Mouse (Mus musculus): Measurements from ENCODE around the gene Tspan7.

DNA sequence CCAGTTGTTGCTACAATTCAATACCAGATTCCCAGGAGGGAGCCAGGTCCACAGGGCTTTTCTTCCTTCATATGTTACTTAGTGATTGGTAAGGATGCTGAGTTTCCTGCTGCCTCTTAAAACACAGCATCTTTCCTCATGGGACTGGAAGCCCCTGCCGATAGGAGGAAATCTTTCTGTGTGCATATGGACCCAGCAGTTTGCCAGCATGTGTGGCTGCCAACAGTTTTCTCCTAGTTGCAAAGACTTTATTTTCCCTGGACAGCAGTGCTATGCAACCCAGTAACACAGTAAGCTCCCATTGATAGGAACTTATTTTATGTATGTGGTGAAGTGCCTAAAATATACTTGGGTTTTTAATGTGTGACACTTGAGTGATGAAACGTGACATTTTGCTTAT lies 73.7 kb downstream of the Tspan7 start:
- TF ChIP-seq CTCF (IDR thresholded peaks at IDR 0.05; ENCODE audit: borderline replicate concordance, insufficient read depth, low read depth, low read length) (no peak), POLR2A (IDR thresholded peaks at IDR 0.05; ENCODE audit: borderline replicate concordance, insufficient read depth, low read length) (no peak)
